9 mouse cellular contexts compared by ENCODE assay signal in the genomic region with DNA sequence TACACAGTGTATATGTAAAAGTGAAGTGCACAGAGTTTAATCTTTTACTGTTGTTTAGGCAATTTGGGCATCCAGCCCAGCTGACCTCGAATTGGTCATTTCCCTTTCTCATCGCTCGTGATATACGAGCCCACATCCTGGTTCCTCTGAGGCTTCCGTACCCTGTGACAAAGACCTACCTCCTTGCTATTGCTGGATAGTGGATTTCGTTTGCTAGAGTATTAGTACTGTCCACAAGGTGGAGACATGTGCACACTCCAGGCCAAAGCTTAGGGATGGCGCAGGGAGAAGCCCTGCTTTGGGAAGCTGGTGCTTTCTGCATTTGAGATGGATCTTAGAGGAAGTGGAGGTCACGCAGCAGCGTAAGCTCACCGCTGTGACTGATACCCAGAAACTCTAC.
DNase-seq lines count a peak whose midpoint lies in the region; ATAC-seq and TF ChIP-seq lines count a peak whose summit lies in the region.
"Had no signal": no experiment of that assay in that cellular context is flagged by ENCODE, and none has a peak within 500 bp of the region (broad histone marks: within the 10 kb centered on the region; RNA-seq: fewer than 3 reads in every experiment).

No protein-coding gene starts in this region.

- H3K4me3 ChIP-seq in hindbrain, postnatal 0 days (ENCODE audit: low read length): no peak overlapping the region
- no peak overlapping the region for H3K4me3 ChIP-seq in liver, embryonic 11.5 days (ENCODE audit: low read depth, low read length)
- no peak overlapping the region for H3K4me3 ChIP-seq in midbrain, postnatal 0 days (ENCODE audit: low read depth, low read length)
- H3K4me3 ChIP-seq: limb, embryonic 15.5 days had no signal

- WGBS in hindbrain, postnatal 0 days: 53% methylated on average over 10 of the region's 10 CpGs
- WGBS in liver, embryonic 11.5 days: 32% methylated on average over 10 of the region's 10 CpGs
- WGBS in midbrain, postnatal 0 days: 57% methylated on average over 10 of the region's 10 CpGs

- TF ChIP-seq CTCF in hindbrain, postnatal 0 days (IDR thresholded peaks at IDR 0.05; ENCODE audit: low read depth): peak; percentile 91
- TF ChIP-seq CTCF in midbrain, postnatal 0 days (IDR thresholded peaks at IDR 0.05): peak; percentile 92

- H3K27ac ChIP-seq in hindbrain, postnatal 0 days: no peak overlapping the region
- H3K27ac ChIP-seq in liver, embryonic 11.5 days (ENCODE audit: low read depth, low read length): no peak overlapping the region
- no peak overlapping the region for H3K27ac ChIP-seq in midbrain, postnatal 0 days (ENCODE audit: low read depth, low read length)
- H3K27ac ChIP-seq: limb, embryonic 15.5 days had no signal

- H3K4me2 ChIP-seq in hindbrain, postnatal 0 days (ENCODE audit: low read depth, low read length): no peak overlapping the region
- H3K4me2 ChIP-seq in liver, embryonic 11.5 days: no peak overlapping the region
- H3K4me2 ChIP-seq in midbrain, postnatal 0 days (ENCODE audit: low read depth, low read length, poor library complexity, severe bottlenecking): no peak overlapping the region
- H3K4me2 ChIP-seq: limb, embryonic 15.5 days had no signal

- H3K4me1 ChIP-seq in hindbrain, postnatal 0 days (ENCODE audit: insufficient read depth, low read length): no peaks in the 10 kb centered on the region
- no peaks in the 10 kb centered on the region for H3K4me1 ChIP-seq in liver, embryonic 11.5 days (replicated peaks; ENCODE audit: control insufficient read depth, insufficient read depth, low read length)
- H3K4me1 ChIP-seq in midbrain, postnatal 0 days (ENCODE audit: insufficient read depth, low read length): no peaks in the 10 kb centered on the region
- H3K4me1 ChIP-seq: limb, embryonic 15.5 days had no signal

- ATAC-seq in hindbrain, postnatal 0 days: peak; percentile 62
- peak; percentile 53; the same call in 1 of the 2 replicates for ATAC-seq in liver, embryonic 11.5 days (replicated peaks; ENCODE audit: low FRiP score)
- ATAC-seq in midbrain, postnatal 0 days (ENCODE audit: low FRiP score): peak; percentile 82

- peak; percentile 20 for DNase-seq in gastrocnemius, postnatal 10 days
- no peak for DNase-seq in gastrocnemius, adult 8-10 months (ENCODE audit: low spot score in 2 of 2)
- peak; percentile 12 for DNase-seq in adipocyte (ENCODE audit: low spot score)
- DNase-seq in fibroblast of lung, adult 2 months (ENCODE audit: low read depth): peak; percentile 38
- peak; percentile 78 for DNase-seq in hindbrain, postnatal 0 days (ENCODE audit: low spot score)
- DNase-seq in liver, embryonic 11.5 days (ENCODE audit: low spot score): no peak
- peak; percentile 77 for DNase-seq in midbrain, postnatal 0 days (ENCODE audit: low spot score)
- DNase-seq in spleen, postnatal 14 days (ENCODE audit: low spot score in 2 of 2): no peak

- H3K9ac ChIP-seq in hindbrain, postnatal 0 days (replicated peaks; ENCODE audit: low read length): no peak overlapping the region
- no peak overlapping the region for H3K9ac ChIP-seq in liver, embryonic 11.5 days (ENCODE audit: low read depth, low read length)
- H3K9ac ChIP-seq in midbrain, postnatal 0 days (replicated peaks; ENCODE audit: low read length, poor library complexity, severe bottlenecking): no peak overlapping the region
- H3K9ac ChIP-seq: limb, embryonic 15.5 days had no signal

- no peaks in the 10 kb centered on the region for H3K27me3 ChIP-seq in hindbrain, postnatal 0 days (ENCODE audit: insufficient read depth, low read length)
- H3K27me3 ChIP-seq in liver, embryonic 11.5 days (replicated peaks; ENCODE audit: control insufficient read depth, insufficient read depth, low read length): no peaks in the 10 kb centered on the region
- H3K27me3 ChIP-seq in midbrain, postnatal 0 days (ENCODE audit: insufficient read depth, low read length): no peaks in the 10 kb centered on the region
- H3K27me3 ChIP-seq: limb, embryonic 15.5 days had no signal

- peaks cover 23% of the 10 kb centered on the region; the same call in 1 of the 2 replicates for H3K36me3 ChIP-seq in hindbrain, postnatal 0 days (ENCODE audit: insufficient read depth, low read length)
- H3K36me3 ChIP-seq in liver, embryonic 11.5 days (ENCODE audit: control insufficient read depth, insufficient read depth, low read length): no peaks in the 10 kb centered on the region
- H3K36me3 ChIP-seq in midbrain, postnatal 0 days (ENCODE audit: insufficient read depth, low read length): peaks cover 14% of the 10 kb centered on the region; the same call in 1 of the 2 replicates

- H3K9me3 ChIP-seq in hindbrain, postnatal 0 days (ENCODE audit: low read length): no peaks in the 10 kb centered on the region
- no peaks in the 10 kb centered on the region for H3K9me3 ChIP-seq in liver, embryonic 11.5 days (ENCODE audit: control insufficient read depth, low read length)
- H3K9me3 ChIP-seq in midbrain, postnatal 0 days (ENCODE audit: low read length): no peaks in the 10 kb centered on the region
- H3K9me3 ChIP-seq: limb, embryonic 15.5 days had no signal

Comparison
In these comparisons a context has a peak if more than half of its experiments do, and no peak if none do; other contexts are left out.
1. DNase-seq: peak in gastrocnemius, postnatal 10 days (single experiment), adipocyte (single experiment), fibroblast of lung, adult 2 months (single experiment), hindbrain, postnatal 0 days (single experiment) and midbrain, postnatal 0 days (single experiment); none in gastrocnemius, adult 8-10 months (0 of 2), liver, embryonic 11.5 days (single experiment) and spleen, postnatal 14 days (0 of 2).
2. Peak in every context shown above with its lines, with median percentiles within 50 percentile points of each other: ATAC-seq.